Mouse (Mus musculus) lung, embryonic 15.5 days (tissue): ENCODE measurements around the gene Rsph1. TPM values are rescaled to one million over a fixed set of nuclear protein-coding genes. Genes with fewer than 3 reads are reported as not detected.
"Not testable (repeated sequence)": the region's sequence is repeated elsewhere in the genome, so short reads cannot be mapped to it uniquely, and the experiment has no call there.

Source experiments
- ATAC-seq: fragments of 200-750 bp; cut with Nextera tagmentation; 2 replicates; pipeline ENCODE4 v1.8.0; 2017; ENCODE audit warnings: moderate number of reproducible peaks, borderline replicate concordance; ENCODE audit not compliant: low FRiP score, low TSS enrichment; ENCODE audit errors: extremely low read depth
- H3K27ac ChIP-seq: fragments of 300-500 bp; sonication (generic); 2 replicates; pipeline ENCODE4 v1.5.1; 2015; ENCODE audit warnings: moderate library complexity, mild to moderate bottlenecking, inconsistent platforms
- H3K27me3 ChIP-seq: fragments of 300-500 bp; sonication (generic); 2 replicates; pipeline ENCODE4 v1.6.1; 2015; ENCODE audit warnings: inconsistent platforms
- H3K36me3 ChIP-seq: fragments of 300-500 bp; sonication (generic); 2 replicates; pipeline ENCODE4 v1.6.1; 2015; ENCODE audit warnings: inconsistent platforms
- H3K4me1 ChIP-seq: fragments of 300-500 bp; sonication (generic); 2 replicates; pipeline ENCODE4 v1.6.1; 2015; ENCODE audit warnings: inconsistent platforms
- H3K4me2 ChIP-seq: fragments of 300-500 bp; sonication (generic); 2 replicates; pipeline ENCODE4 v1.6.1; 2015; ENCODE audit warnings: inconsistent platforms, mild to moderate bottlenecking, moderate library complexity
- H3K4me3 ChIP-seq: fragments of 300-500 bp; sonication (generic); 2 replicates; pipeline ENCODE4 v1.5.1; 2015; ENCODE audit warnings: mild to moderate bottlenecking, inconsistent platforms
- H3K9ac ChIP-seq: fragments of 300-500 bp; sonication (generic); 2 replicates; pipeline ENCODE4 v1.6.1; 2015; ENCODE audit warnings: inconsistent platforms
- H3K9me3 ChIP-seq: fragments of 300-500 bp; sonication (generic); 2 replicates; pipeline ENCODE4 v1.6.1; 2016; ENCODE audit warnings: inconsistent platforms
- WGBS: fragments of 180-500 bp; shearing (Covaris S2); methylation state at CpG from one replicate; pipeline ENCODE4 v1.1.7; 2015; 5-methylcytosine and 5-hydroxymethylcytosine counted together
- polyA plus RNA-seq: library from polyadenylated mRNA; unstranded; fragments of >200 nt; fragmentation: Nextera tagmentation; extraction: Ambion mirVana; gene quantifications from 2 replicates; pipeline ENCODE4 v1.2.1, GENCODE M21; 2015

Gene Rsph1
- polyA plus RNA-seq, 1 experiment from 2014 or later: 8.1 TPM

GRCm38 (mm10) chr17:31271136-31271851 is 5.9 kb downstream of the Rsph1 start:
- H3K36me3 ChIP-seq: no peaks in the 10 kb centered on the region
- no peak overlapping the region for H3K9ac ChIP-seq
- H3K4me3 ChIP-seq: no peak overlapping the region
- H3K9me3 ChIP-seq: no peaks in the 10 kb centered on the region
- no peak for ATAC-seq
- peaks cover under 1% of the 10 kb centered on the region; the same call in 1 of the 2 replicates for H3K4me1 ChIP-seq
- H3K27me3 ChIP-seq: no peaks in the 10 kb centered on the region
- no peak overlapping the region for H3K4me2 ChIP-seq
- H3K27ac ChIP-seq: no peak overlapping the region
- WGBS: 37% methylated on average over 7 of the region's 7 CpGs

- WGBS: 84% methylated on average over 8 of the region's 8 CpGs
- H3K9ac ChIP-seq, ATAC-seq, H3K4me1 ChIP-seq, H3K9me3 ChIP-seq, H3K4me2 ChIP-seq, H3K27ac ChIP-seq, H3K4me3 ChIP-seq, H3K27me3 ChIP-seq, H3K36me3 ChIP-seq: not testable (repeated sequence)
These were observed 6.4 kb downstream of the Rsph1 start for GRCm38 (mm10) chr17:31270736-31271135.

GRCm38 (mm10) chr17:31270246-31270645 is 6.9 kb downstream of the Rsph1 start:
- Histone ChIP-seq H3K4me2 (no peak overlapping the region), H3K9ac (no peak overlapping the region), H3K4me1 (no peaks in the 10 kb centered on the region), H3K27ac (no peak overlapping the region), H3K4me3 (no peak overlapping the region), H3K36me3 (no peaks in the 10 kb centered on the region), H3K27me3 (no peaks in the 10 kb centered on the region), H3K9me3 (no peaks in the 10 kb centered on the region)
- ATAC-seq: no peak
- 57% methylated on average over 4 of the region's 4 CpGs for WGBS

- H3K4me1 ChIP-seq: no peaks in the 10 kb centered on the region
- no peaks in the 10 kb centered on the region for H3K27me3 ChIP-seq
- H3K4me2 ChIP-seq: no peak overlapping the region
- H3K27ac ChIP-seq: no peak overlapping the region
- no peak overlapping the region for H3K9ac ChIP-seq
- ATAC-seq: no peak
- WGBS: 86% methylated on average over 2 of the region's 2 CpGs
- H3K36me3 ChIP-seq: no peaks in the 10 kb centered on the region
- H3K4me3 ChIP-seq: no peak overlapping the region
- no peaks in the 10 kb centered on the region for H3K9me3 ChIP-seq
These were observed 7.4 kb downstream of the Rsph1 start for GRCm38 (mm10) chr17:31269761-31270160.

GRCm38 (mm10) chr17:31268016-31268415 is 9.2 kb downstream of the Rsph1 start:
- Histone ChIP-seq H3K4me3 (no peak overlapping the region), H3K27ac (no peak overlapping the region), H3K4me1 (no peaks in the 10 kb centered on the region), H3K4me2 (no peak overlapping the region), H3K9ac (no peak overlapping the region), H3K36me3 (no peaks in the 10 kb centered on the region), H3K9me3 (no peaks in the 10 kb centered on the region), H3K27me3 (no peaks in the 10 kb centered on the region)
- no peak for ATAC-seq
- 77% methylated on average over 1 of the region's 1 CpGs for WGBS

- Histone ChIP-seq H3K9ac (no peak overlapping the region), H3K4me1 (no peaks in the 10 kb centered on the region), H3K9me3 (no peaks in the 10 kb centered on the region), H3K27ac (no peak overlapping the region), H3K36me3 (no peaks in the 10 kb centered on the region), H3K27me3 (no peaks in the 10 kb centered on the region), H3K4me2 (no peak overlapping the region), H3K4me3 (no peak overlapping the region)
- ATAC-seq: no peak
- WGBS: 69% methylated on average over 6 of the region's 6 CpGs
These were observed 9.6 kb downstream of the Rsph1 start for GRCm38 (mm10) chr17:31267603-31268002.

GRCm38 (mm10) chr17:31267138-31267537 is 10.0 kb downstream of the Rsph1 start:
- ATAC-seq: no peak
- Histone ChIP-seq H3K9me3 (no peaks in the 10 kb centered on the region), H3K36me3 (no peaks in the 10 kb centered on the region), H3K4me2 (no peak overlapping the region), H3K4me1 (no peaks in the 10 kb centered on the region), H3K4me3 (no peak overlapping the region), H3K9ac (no peak overlapping the region), H3K27me3 (no peaks in the 10 kb centered on the region), H3K27ac (no peak overlapping the region)
- 57% methylated on average over 4 of the region's 4 CpGs for WGBS

- WGBS: 68% methylated on average over 7 of the region's 7 CpGs
These were observed 10.7 kb downstream of the Rsph1 start for GRCm38 (mm10) chr17:31266321-31266950.

GRCm38 (mm10) chr17:31265831-31266230 is 11.4 kb downstream of the Rsph1 start:
- no peak overlapping the region for H3K4me3 ChIP-seq
- no peak overlapping the region for H3K4me2 ChIP-seq
- H3K27me3 ChIP-seq: no peaks in the 10 kb centered on the region
- no peaks in the 10 kb centered on the region for H3K36me3 ChIP-seq
- no peak overlapping the region for H3K9ac ChIP-seq
- no peak overlapping the region for H3K27ac ChIP-seq
- H3K4me1 ChIP-seq: no peaks in the 10 kb centered on the region
- ATAC-seq: no peak
- 85% methylated on average over 9 of the region's 9 CpGs for WGBS
- no peaks in the 10 kb centered on the region for H3K9me3 ChIP-seq

More at GRCm38 (mm10) chr17:31266321-31266950, 10.7 kb downstream of the Rsph1 start:
- no peak for ATAC-seq
- H3K4me3 ChIP-seq: no peak overlapping the region
- H3K9me3 ChIP-seq: no peaks in the 10 kb centered on the region
- H3K4me2 ChIP-seq: no peak overlapping the region
- no peak overlapping the region for H3K27ac ChIP-seq
- no peaks in the 10 kb centered on the region for H3K4me1 ChIP-seq
- no peaks in the 10 kb centered on the region for H3K36me3 ChIP-seq
- H3K9ac ChIP-seq: no peak overlapping the region
- no peaks in the 10 kb centered on the region for H3K27me3 ChIP-seq

GRCm38 (mm10) chr17:31265171-31265572 is 12.0 kb downstream of the Rsph1 start:
- Histone ChIP-seq H3K4me1 (no peaks in the 10 kb centered on the region), H3K9me3 (no peaks in the 10 kb centered on the region), H3K27me3 (no peaks in the 10 kb centered on the region), H3K4me2 (no peak overlapping the region), H3K36me3 (no peaks in the 10 kb centered on the region), H3K9ac (no peak overlapping the region), H3K27ac (no peak overlapping the region), H3K4me3 (no peak overlapping the region)
- ATAC-seq: no peak
- 11% methylated on average over 3 of the region's 3 CpGs for WGBS

GRCm38 (mm10) chr17:31264372-31264771 is 12.8 kb downstream of the Rsph1 start:
- H3K27me3 ChIP-seq: no peaks in the 10 kb centered on the region
- no peaks in the 10 kb centered on the region for H3K9me3 ChIP-seq
- no peaks in the 10 kb centered on the region for H3K36me3 ChIP-seq
- H3K4me2 ChIP-seq: no peak overlapping the region
- no peak overlapping the region for H3K9ac ChIP-seq
- 59% methylated on average over 6 of the region's 6 CpGs for WGBS
- no peak for ATAC-seq
- no peaks in the 10 kb centered on the region for H3K4me1 ChIP-seq
- H3K27ac ChIP-seq: no peak overlapping the region
- no peak overlapping the region for H3K4me3 ChIP-seq

- H3K27ac ChIP-seq: no peak overlapping the region
These were observed 13.4 kb downstream of the Rsph1 start for GRCm38 (mm10) chr17:31263770-31264169.

More at GRCm38 (mm10) chr17:31263770-31264169, 13.4 kb downstream of the Rsph1 start:
- H3K9ac ChIP-seq: no peak overlapping the region
- H3K4me2 ChIP-seq: no peak overlapping the region
- no peaks in the 10 kb centered on the region for H3K9me3 ChIP-seq
- 84% methylated on average over 5 of the region's 5 CpGs for WGBS
- no peaks in the 10 kb centered on the region for H3K36me3 ChIP-seq
- H3K4me3 ChIP-seq: no peak overlapping the region
- no peaks in the 10 kb centered on the region for H3K27me3 ChIP-seq
- H3K4me1 ChIP-seq: no peaks in the 10 kb centered on the region
- ATAC-seq: no peak
